Mouse (Mus musculus): ENCODE measurements around the gene Msrb1.
"Not testable (repeated sequence)": the region's sequence is repeated elsewhere in the genome, so short reads cannot be mapped to it uniquely, and the experiment has no call there.

Gene Msrb1

GRCm38 (mm10) chr17:24719494-24720222 lies 16.8 kb upstream of the Msrb1 start:
- DNase-seq (ENCODE audit: low read depth) = peak; percentile 99

- DNase-seq (ENCODE audit: low read depth) = not testable (repeated sequence)
Measured at GRCm38 (mm10) chr17:24720616-24721015, 15.8 kb upstream of the Msrb1 start.

GRCm38 (mm10) chr17:24721383-24721955 lies 15.0 kb upstream of the Msrb1 start:
- DNase-seq (ENCODE audit: low read depth) = not testable (repeated sequence)

GRCm38 (mm10) chr17:24722220-24722924 lies 14.1 kb upstream of the Msrb1 start:
- DNase-seq (ENCODE audit: low read depth) = peak; percentile 36

- DNase-seq (ENCODE audit: low read depth) = no peak
Measured at GRCm38 (mm10) chr17:24723122-24723880, 13.1 kb upstream of the Msrb1 start.

GRCm38 (mm10) chr17:24723881-24724180 lies 12.6 kb upstream of the Msrb1 start:
- no peak for DNase-seq (ENCODE audit: low read depth)

GRCm38 (mm10) chr17:24724184-24724583 lies 12.3 kb upstream of the Msrb1 start, which contains the start of gene Ndufb10:
Gene Ndufb10, minus strand, starts transcription at chr17:24724478.
- peak; percentile 99 for DNase-seq (ENCODE audit: low read depth)

- DNase-seq (ENCODE audit: low read depth) = no peak
Measured at GRCm38 (mm10) chr17:24725637-24726390, 10.6 kb upstream of the Msrb1 start.

GRCm38 (mm10) chr17:24727618-24728017 lies 8.8 kb upstream of the Msrb1 start, which contains the start of gene Rpl3l:
Gene Rpl3l, plus strand, starts transcription at chr17:24727820.
- no peak for DNase-seq (ENCODE audit: low read depth)

- DNase-seq (ENCODE audit: low read depth) = no peak
Measured at GRCm38 (mm10) chr17:24728184-24728583, 8.3 kb upstream of the Msrb1 start.

- DNase-seq (ENCODE audit: low read depth) = peak; percentile 52
Measured at GRCm38 (mm10) chr17:24729067-24729466, 7.4 kb upstream of the Msrb1 start.

- no peak for DNase-seq (ENCODE audit: low read depth)
Measured at GRCm38 (mm10) chr17:24730787-24731186, 5.7 kb upstream of the Msrb1 start.

- DNase-seq (ENCODE audit: low read depth) = no peak
Measured at GRCm38 (mm10) chr17:24732233-24732935, 4.1 kb upstream of the Msrb1 start.

- peak; percentile 40 for DNase-seq (ENCODE audit: low read depth)
Measured at GRCm38 (mm10) chr17:24733434-24734050, 2.9 kb upstream of the Msrb1 start.

GRCm38 (mm10) chr17:24734513-24734912 lies 1.9 kb upstream of the Msrb1 start:
- no peak for DNase-seq (ENCODE audit: low read depth)

GRCm38 (mm10) chr17:24735446-24735845 lies 996 bp upstream of the Msrb1 start:
- DNase-seq (ENCODE audit: low read depth) = no peak

GRCm38 (mm10) chr17:24737135-24737810 lies 831 bp downstream of the Msrb1 start:
- DNase-seq (ENCODE audit: low read depth) = no peak

- no peak for DNase-seq (ENCODE audit: low read depth)
Measured at GRCm38 (mm10) chr17:24738238-24738637, 1.8 kb downstream of the Msrb1 start.

- no peak for DNase-seq (ENCODE audit: low read depth)
Measured at GRCm38 (mm10) chr17:24739926-24740325, 3.5 kb downstream of the Msrb1 start.

- DNase-seq (ENCODE audit: low read depth) = no peak
Measured at GRCm38 (mm10) chr17:24742307-24742706, 5.9 kb downstream of the Msrb1 start.
